Mouse (Mus musculus): ENCODE measurements around the gene Mob3b.

Gene Mob3b

GRCm38 (mm10) chr4:34899322-34899721, 258.0 kb downstream of the Mob3b start:
- DNase-seq (ENCODE audit: low spot score in 2 of 2): no peak
